Mouse (Mus musculus) c-Kit-positive CD71-positive TER-119-positive erythroid progenitor cells, embryonic 14.5 days (primary cell): ENCODE measurements around the gene Hs3st5.
"Not testable (repeated sequence)": the region's sequence is repeated elsewhere in the genome, so short reads cannot be mapped to it uniquely, and the experiment has no call there.

Source experiments
- DNase-seq: peaks from one replicate; pipeline ENCODE4 v3.0.0-alpha.2; 2013; ENCODE audit warnings: low spot score

Gene Hs3st5

GRCm38 (mm10) chr10:36557673-36558072 lies 51.1 kb downstream of the Hs3st5 start:
- DNase-seq, result no peak

- DNase-seq, result no peak
These were observed 52.1 kb downstream of the Hs3st5 start for GRCm38 (mm10) chr10:36558736-36559135.

- DNase-seq, result no peak
These were observed 60.6 kb downstream of the Hs3st5 start for GRCm38 (mm10) chr10:36567258-36567657.

- no peak for DNase-seq
These were observed 65.9 kb downstream of the Hs3st5 start for GRCm38 (mm10) chr10:36572540-36572939.

GRCm38 (mm10) chr10:36578375-36579145 lies 71.9 kb downstream of the Hs3st5 start:
- DNase-seq, result no peak

GRCm38 (mm10) chr10:36610400-36610799 lies 103.8 kb downstream of the Hs3st5 start:
- no peak for DNase-seq

GRCm38 (mm10) chr10:36611415-36611814 lies 104.8 kb downstream of the Hs3st5 start:
- DNase-seq, result not testable (repeated sequence)

- no peak for DNase-seq
These were observed 116.4 kb downstream of the Hs3st5 start for GRCm38 (mm10) chr10:36623037-36623436.

GRCm38 (mm10) chr10:36627952-36628351 lies 121.3 kb downstream of the Hs3st5 start:
- DNase-seq, result no peak

GRCm38 (mm10) chr10:36631746-36632145 lies 125.1 kb downstream of the Hs3st5 start:
- DNase-seq, result no peak

GRCm38 (mm10) chr10:36650653-36651052 lies 144.0 kb downstream of the Hs3st5 start:
- DNase-seq, result no peak

- no peak for DNase-seq
These were observed 207.4 kb downstream of the Hs3st5 start for GRCm38 (mm10) chr10:36713974-36714373.

- DNase-seq, result no peak
These were observed 219.6 kb downstream of the Hs3st5 start for GRCm38 (mm10) chr10:36726239-36726638.

- DNase-seq, result no peak
These were observed 222.9 kb downstream of the Hs3st5 start for GRCm38 (mm10) chr10:36729361-36730098.

- DNase-seq, result no peak
These were observed 232.8 kb downstream of the Hs3st5 start for GRCm38 (mm10) chr10:36739375-36739774.

GRCm38 (mm10) chr10:36750021-36750420 lies 243.4 kb downstream of the Hs3st5 start:
- no peak for DNase-seq

- no peak for DNase-seq
These were observed 247.9 kb downstream of the Hs3st5 start for GRCm38 (mm10) chr10:36754471-36754870.

- no peak for DNase-seq
These were observed 267.0 kb downstream of the Hs3st5 start for GRCm38 (mm10) chr10:36773595-36773994.

- no peak for DNase-seq
These were observed 268.3 kb downstream of the Hs3st5 start for GRCm38 (mm10) chr10:36774898-36775297.

GRCm38 (mm10) chr10:36781641-36782040 lies 275.0 kb downstream of the Hs3st5 start:
- no peak for DNase-seq

GRCm38 (mm10) chr10:36786970-36787369 lies 280.4 kb downstream of the Hs3st5 start:
- no peak for DNase-seq

- DNase-seq, result no peak
These were observed 285.2 kb downstream of the Hs3st5 start for GRCm38 (mm10) chr10:36791771-36792170.

- no peak for DNase-seq
These were observed 288.7 kb downstream of the Hs3st5 start for GRCm38 (mm10) chr10:36795311-36795710.
